Mouse (Mus musculus): ENCODE measurements around the gene Mrpl20.

DNA sequence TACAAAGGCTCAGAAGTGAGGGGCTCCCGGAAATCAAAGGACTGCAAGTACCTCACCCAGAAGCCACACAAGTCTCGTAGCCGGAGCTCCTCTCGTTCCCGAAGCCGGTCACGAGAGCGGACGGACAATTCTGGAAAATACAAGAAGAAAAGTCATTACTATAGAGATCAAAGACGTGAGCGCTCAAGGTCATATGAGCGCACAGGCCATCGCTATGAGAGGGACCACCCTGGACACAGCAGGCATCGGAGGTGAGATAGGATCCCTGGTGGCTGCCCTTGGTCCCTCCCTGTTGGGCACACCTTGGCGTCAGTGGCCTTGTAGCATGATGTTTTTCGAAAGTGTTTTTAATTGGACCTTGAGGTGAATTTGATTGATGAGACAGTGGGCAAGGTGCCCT lies 20.8 kb downstream of the Mrpl20 start:
- TF ChIP-seq GATA1 (IDR thresholded peaks at IDR 0.05; ENCODE audit: borderline replicate concordance, low read length) (no peak), FLI1 (IDR thresholded peaks at IDR 0.05; ENCODE audit: low read length) (no peak)
